Mouse (Mus musculus) midbrain, postnatal 0 days (tissue): ENCODE data around the gene Ptges3. TPM values are rescaled to one million over a fixed set of nuclear protein-coding genes. Genes with fewer than 3 reads are reported as not detected.
A peak's percentile ranks its signal among the peaks of the same experiment; 100 is the strongest.
"Not testable (repeated sequence)": the region's sequence is repeated elsewhere in the genome, so short reads cannot be mapped to it uniquely, and the experiment has no call there.

Source experiments
- ATAC-seq: fragments of 200-750 bp; cut with Nextera tagmentation; 2 replicates; pipeline ENCODE4 v1.8.0; 2017; ENCODE audit warnings: moderate number of reproducible peaks, mild to moderate bottlenecking, moderate TSS enrichment, moderate library complexity; ENCODE audit not compliant: low FRiP score
- DNase-seq: peaks from one replicate; pipeline ENCODE4 v3.0.0-alpha.2; 2015; ENCODE audit warnings: low spot score
- H3K27ac ChIP-seq: fragments of 300-500 bp; sonication (generic); 2 replicates; pipeline ENCODE4 v1.5.1; 2014; ENCODE audit warnings: low read depth, mild to moderate bottlenecking, low read length, mixed read lengths
- H3K27me3 ChIP-seq: fragments of 300-500 bp; sonication (generic); 2 replicates; pipeline ENCODE4 v1.6.1; 2014; ENCODE audit warnings: low read length, control low read depth, mixed read lengths; ENCODE audit not compliant: insufficient read depth
- H3K36me3 ChIP-seq: fragments of 300-500 bp; sonication (generic); 2 replicates; pipeline ENCODE4 v1.6.1; 2014; ENCODE audit warnings: low read length, control low read depth, mixed read lengths; ENCODE audit not compliant: insufficient read depth
- H3K4me1 ChIP-seq: fragments of 300-500 bp; sonication (generic); 2 replicates; pipeline ENCODE4 v1.6.1; 2014; ENCODE audit warnings: mild to moderate bottlenecking, control low read depth, antibody characterized with exemption, low read length, mixed read lengths; ENCODE audit not compliant: insufficient read depth
- H3K4me2 ChIP-seq: fragments of 300-500 bp; sonication (generic); 2 replicates; pipeline ENCODE4 v1.6.1; 2014; ENCODE audit warnings: low read depth, mild to moderate bottlenecking, low read length, mixed read lengths; ENCODE audit not compliant: poor library complexity, severe bottlenecking
- H3K4me3 ChIP-seq: fragments of 300-500 bp; sonication (generic); 2 replicates; pipeline ENCODE4 v1.5.1; 2014; ENCODE audit warnings: low read depth, mild to moderate bottlenecking, low read length, moderate library complexity
- H3K9ac ChIP-seq: fragments of 300-500 bp; sonication (generic); replicated peaks from 2 replicates; pipeline ENCODE4 v1.6.1; 2014; ENCODE audit warnings: mild to moderate bottlenecking, low read length, moderate library complexity, mixed read lengths; ENCODE audit not compliant: poor library complexity, severe bottlenecking
- H3K9me3 ChIP-seq: fragments of 300-500 bp; sonication (generic); 2 replicates; pipeline ENCODE4 v1.6.1; 2016; ENCODE audit warnings: low read length, control low read depth
- CTCF ChIP-seq: IDR thresholded peaks from 2 replicates; pipeline ENCODE4 v1.5.1; 2016; ENCODE audit warnings: antibody characterized with exemption, mild to moderate bottlenecking
- WGBS: fragments of 180-500 bp; shearing (Covaris S2); extraction: QIAGEN DNeasy Blood & Tissue Kit; methylation state at CpG from one replicate; pipeline ENCODE4 v1.1.7; 2014; 5-methylcytosine and 5-hydroxymethylcytosine counted together
- polyA plus RNA-seq: library from polyadenylated mRNA; unstranded; fragments of >200 nt; fragmentation: Nextera tagmentation; extraction: Ambion mirVana; gene quantifications from 2 replicates; pipeline ENCODE4 v1.2.1, GENCODE M21; 2015
- total RNA-seq: library from RNA; depleted of rRNA; stranded (reverse); fragments of >200 nt; gene quantifications from 2 replicates; pipeline ENCODE4 v1.2.3, GENCODE M21; 2014

Gene Ptges3
- total and polyA plus RNA-seq, 2 experiments from 2014 or later, result 109 to 433 TPM

- no peak for ATAC-seq
- 61% methylated on average over 6 of the region's 6 CpGs for WGBS
Observed at GRCm38 (mm10) chr10:128081807-128082476, 23.2 kb downstream of the Ptges3 start.

GRCm38 (mm10) chr10:128082477-128082808 lies 23.7 kb downstream of the Ptges3 start:
- H3K4me1 ChIP-seq, result peaks cover 10% of the 10 kb centered on the region; the same call in 1 of the 2 replicates
- no peaks in the 10 kb centered on the region for H3K9me3 ChIP-seq
- H3K36me3 ChIP-seq, result peaks cover 19% of the 10 kb centered on the region
- peak overlapping the region; percentile 57 for H3K9ac ChIP-seq
- H3K27ac ChIP-seq, result peak overlapping the region; percentile 73
- H3K27me3 ChIP-seq, result no peaks in the 10 kb centered on the region
- TF ChIP-seq CTCF, result no peak
- WGBS, result 15% methylated on average over 9 of the region's 9 CpGs
- peak overlapping the region; percentile 53 for H3K4me2 ChIP-seq
- ATAC-seq, result no peak
- peak overlapping the region; percentile 93 for H3K4me3 ChIP-seq
- no peak for DNase-seq

More at GRCm38 (mm10) chr10:128081807-128082476, 23.2 kb downstream of the Ptges3 start:
- H3K36me3 ChIP-seq, result peaks cover 24% of the 10 kb centered on the region
- peak overlapping the region; percentile 93 for H3K4me3 ChIP-seq
- no peak for TF ChIP-seq CTCF
- H3K9me3 ChIP-seq, result no peaks in the 10 kb centered on the region
- peak overlapping the region; percentile 73 for H3K27ac ChIP-seq
- no peak for DNase-seq
- peaks cover 10% of the 10 kb centered on the region; the same call in 1 of the 2 replicates for H3K4me1 ChIP-seq
- peak overlapping the region; percentile 53 for H3K4me2 ChIP-seq
- no peaks in the 10 kb centered on the region for H3K27me3 ChIP-seq
- H3K9ac ChIP-seq, result no peak overlapping the region

- Histone ChIP-seq H3K27me3 (no peaks in the 10 kb centered on the region), H3K4me2 (peak within 1 kb of the TSS; percentile 88), H3K4me3 (peak within 1 kb of the TSS; percentile 93), H3K4me1 (peaks cover 10% of the 10 kb centered on the region; the same call in 1 of the 2 replicates), H3K27ac (peak within 1 kb of the TSS; percentile 95), H3K9ac (peak within 1 kb of the TSS; percentile 98), H3K9me3 (no peaks in the 10 kb centered on the region), H3K36me3 (peaks cover 23% of the 10 kb centered on the region)
- ATAC-seq (peak; percentile 98), DNase-seq (peak; percentile 100)
- TF ChIP-seq CTCF, result no peak
- under 1% methylated on average over 31 of the region's 34 CpGs for WGBS
Observed at GRCm38 (mm10) chr10:128082880-128083421, 24.2 kb downstream of the Ptges3 start, which contains the start of gene Atp5b. Gene Atp5b, plus strand, starts transcription at chr10:128083273.

- H3K4me2 ChIP-seq, result peak overlapping the region; percentile 88
- peaks cover 30% of the 10 kb centered on the region for H3K36me3 ChIP-seq
- no peaks in the 10 kb centered on the region for H3K27me3 ChIP-seq
- DNase-seq (peak; percentile 10), ATAC-seq (peak; percentile 4; the same call in 1 of the 2 replicates)
- no peaks in the 10 kb centered on the region for H3K9me3 ChIP-seq
- peak overlapping the region; percentile 95 for H3K27ac ChIP-seq
- peaks cover 10% of the 10 kb centered on the region; the same call in 1 of the 2 replicates for H3K4me1 ChIP-seq
- no peak for TF ChIP-seq CTCF
- under 1% methylated on average over 22 of the region's 22 CpGs for WGBS
- peak overlapping the region; percentile 98 for H3K9ac ChIP-seq
- peak overlapping the region; percentile 93 for H3K4me3 ChIP-seq
Observed at GRCm38 (mm10) chr10:128083688-128084087, 24.9 kb downstream of the Ptges3 start.

GRCm38 (mm10) chr10:128084160-128084559 lies 25.4 kb downstream of the Ptges3 start:
- peaks cover 10% of the 10 kb centered on the region; the same call in 1 of the 2 replicates for H3K4me1 ChIP-seq
- TF ChIP-seq CTCF, result no peak

GRCm38 (mm10) chr10:128086391-128086790 lies 27.6 kb downstream of the Ptges3 start:
- WGBS, result 77% methylated on average over 6 of the region's 6 CpGs
- H3K9me3 ChIP-seq, result no peaks in the 10 kb centered on the region
- DNase-seq, result peak; percentile 64
- peak; percentile 68 for TF ChIP-seq CTCF
- no peak overlapping the region for H3K9ac ChIP-seq
- H3K4me3 ChIP-seq, result no peak overlapping the region
- ATAC-seq, result no peak
- peaks cover 12% of the 10 kb centered on the region; the same call in 1 of the 2 replicates for H3K4me1 ChIP-seq
- H3K4me2 ChIP-seq, result no peak overlapping the region
- no peak overlapping the region for H3K27ac ChIP-seq
- no peaks in the 10 kb centered on the region for H3K27me3 ChIP-seq
- H3K36me3 ChIP-seq, result peaks cover 46% of the 10 kb centered on the region

More at GRCm38 (mm10) chr10:128084160-128084559, 25.4 kb downstream of the Ptges3 start:
- 4% methylated on average over 3 of the region's 3 CpGs for WGBS
- Histone ChIP-seq H3K27ac (peak overlapping the region; percentile 95), H3K4me2 (peak overlapping the region; percentile 88), H3K4me3 (peak overlapping the region; percentile 93), H3K9me3 (no peaks in the 10 kb centered on the region), H3K9ac (peak overlapping the region; percentile 98), H3K27me3 (no peaks in the 10 kb centered on the region), H3K36me3 (peaks cover 35% of the 10 kb centered on the region)
- DNase-seq, result peak; percentile 30
- no peak for ATAC-seq

- not testable (repeated sequence) for H3K4me3 ChIP-seq, H3K27ac ChIP-seq, H3K27me3 ChIP-seq, H3K9ac ChIP-seq, H3K9me3 ChIP-seq, H3K4me2 ChIP-seq, ATAC-seq, DNase-seq
- 86% methylated on average over 2 of the region's 2 CpGs for WGBS
- Histone ChIP-seq H3K36me3 (peaks cover 46% of the 10 kb centered on the region), H3K4me1 (peaks cover 14% of the 10 kb centered on the region)
Observed at GRCm38 (mm10) chr10:128087216-128087615, 28.5 kb downstream of the Ptges3 start.
